Mouse (Mus musculus) erythroblast, adult 5-6 weeks (primary cell): Measurements from ENCODE around the gene Polr2m. TPM values are rescaled to one million over a fixed set of nuclear protein-coding genes. Genes with fewer than 3 reads are reported as not detected.
"Not testable (repeated sequence)": the region's sequence is repeated elsewhere in the genome, so short reads cannot be mapped to it uniquely, and the experiment has no call there.

ENCODE experiments used
- ATAC-seq: replicated peaks from 2 replicates; pipeline ENCODE4 v1.8.0; 2016; ENCODE audit warnings: moderate number of reproducible peaks, mild to moderate bottlenecking, moderate TSS enrichment, inconsistent platforms; ENCODE audit not compliant: poor library complexity, low FRiP score, severe bottlenecking
- total RNA-seq, 2 experiments: library from RNA; stranded (forward) in 1 of 2; stranded (reverse) in 1 of 2; fragments of 150-400 nt in 1 of 2; fragments of 200-764, 138-1000 nt in 1 of 2; gene quantifications; 2 replicates each; pipeline versions ENCODE4 v1.2.3 to v1.2.4; 2015 to 2017; ENCODE audit warnings: low replicate concordance in 2 of 2

Gene Polr2m
- total RNA-seq (2015; ENCODE audit: low replicate concordance) (20.1 and 21.1 TPM in 2 replicates), total RNA-seq (2017; ENCODE audit: low replicate concordance) (28.3 and 36.2 TPM in 2 replicates)

DNA sequence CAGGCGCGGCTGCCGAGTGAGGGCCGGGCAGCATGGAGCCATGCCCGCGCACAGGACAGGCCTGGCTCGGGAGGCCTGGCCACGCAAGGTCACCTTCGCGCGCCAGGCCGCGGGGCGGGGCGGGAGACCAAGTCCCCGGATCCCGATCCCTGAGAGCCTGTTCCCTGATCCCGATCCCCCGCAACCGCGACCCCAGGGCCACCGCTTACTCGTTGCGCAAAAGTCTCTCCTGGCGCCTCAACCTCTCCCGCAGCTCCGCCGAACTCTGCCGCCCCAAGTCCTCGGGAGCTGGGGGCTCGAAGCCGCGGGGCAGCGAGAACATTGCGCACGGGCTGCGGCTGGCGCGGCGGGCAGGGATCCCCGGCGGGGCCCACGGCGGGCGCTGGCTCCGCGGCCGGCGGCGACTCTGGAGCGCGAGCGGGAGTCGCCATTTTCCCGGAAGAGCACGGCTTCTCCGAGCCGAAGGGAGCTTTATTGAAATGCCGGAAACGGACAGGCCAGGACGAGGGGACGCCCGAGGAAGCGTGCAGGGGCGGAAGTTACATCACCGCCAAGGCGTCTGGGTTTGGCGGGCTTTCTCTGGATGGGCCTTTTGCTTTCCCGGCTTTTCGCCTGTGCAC is at the start of gene Polr2m:
Gene Polr2m (minus strand): TSS at position 461 of the 620 bp plus-strand sequence.
- peak; percentile 91 for ATAC-seq

GRCm38 (mm10) chr9:71535036-71535435 is 49.3 kb upstream of the Polr2m start:
- ATAC-seq = no peak

DNA sequence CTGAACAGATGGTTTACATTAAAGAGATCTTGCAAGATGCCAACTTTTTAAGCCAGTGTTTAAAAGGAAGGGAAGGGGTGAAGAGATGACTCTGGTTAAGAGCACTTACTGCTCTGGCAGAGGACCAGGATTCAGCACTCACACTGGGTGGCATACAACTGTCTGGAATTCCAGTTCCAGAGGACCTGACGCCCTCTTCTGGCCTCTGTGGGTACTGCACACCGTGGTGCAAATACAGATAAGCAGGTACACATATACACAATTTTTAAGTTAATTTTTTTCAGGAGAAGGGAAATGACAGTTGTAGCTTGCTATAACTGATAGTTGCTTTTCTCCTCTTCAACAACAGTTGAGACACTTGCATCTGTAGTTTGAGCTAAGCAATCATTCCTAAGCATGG is 44.2 kb upstream of the Polr2m start:
- no peak for ATAC-seq

GRCm38 (mm10) chr9:71527438-71527837 is 41.7 kb upstream of the Polr2m start:
- ATAC-seq = no peak

DNA sequence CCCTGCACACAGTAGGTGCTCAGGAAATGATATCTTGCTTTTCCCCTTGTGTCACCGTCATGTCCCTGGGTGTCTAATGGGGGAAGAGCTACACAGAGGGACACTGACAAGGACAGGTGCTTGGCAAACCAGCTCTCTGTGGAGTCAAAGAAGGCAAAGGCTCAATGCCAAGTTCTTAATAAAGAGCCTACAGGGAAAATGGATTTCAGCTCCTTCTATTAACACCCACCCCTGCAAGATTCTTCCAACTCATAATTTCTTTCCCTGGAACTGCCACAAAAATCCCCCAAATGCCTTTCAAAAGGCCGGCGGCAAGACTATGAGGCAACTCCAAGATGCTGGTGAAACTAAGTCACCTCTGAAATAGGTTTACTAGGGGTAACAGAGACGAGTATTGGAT is 38.2 kb upstream of the Polr2m start:
- no peak for ATAC-seq

GRCm38 (mm10) chr9:71519836-71520235 is 34.1 kb upstream of the Polr2m start:
- no peak for ATAC-seq

- no peak for ATAC-seq
Observed at GRCm38 (mm10) chr9:71517487-71517886, 31.8 kb upstream of the Polr2m start.

DNA sequence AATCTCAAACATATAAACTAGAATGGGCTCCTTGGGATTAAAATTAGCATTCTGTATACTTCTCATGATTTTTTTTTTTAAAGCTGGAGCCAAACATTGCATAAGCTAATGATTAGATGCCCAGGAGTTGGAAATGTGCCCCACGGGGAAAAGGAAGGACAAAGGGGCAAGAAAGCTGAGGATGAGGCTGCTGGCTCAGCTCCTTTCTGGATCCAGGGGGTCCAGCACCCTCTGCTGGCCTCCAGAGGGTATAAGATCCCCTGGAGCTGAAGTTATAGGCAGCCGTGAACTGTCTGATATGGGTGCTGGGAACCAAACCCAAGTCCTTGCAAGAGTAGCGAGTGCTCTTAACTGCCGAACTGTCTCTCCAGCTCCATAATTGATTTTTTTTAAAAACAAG is 30.1 kb upstream of the Polr2m start:
- no peak for ATAC-seq

- ATAC-seq = no peak
Observed at GRCm38 (mm10) chr9:71513566-71513965, 27.8 kb upstream of the Polr2m start.

DNA sequence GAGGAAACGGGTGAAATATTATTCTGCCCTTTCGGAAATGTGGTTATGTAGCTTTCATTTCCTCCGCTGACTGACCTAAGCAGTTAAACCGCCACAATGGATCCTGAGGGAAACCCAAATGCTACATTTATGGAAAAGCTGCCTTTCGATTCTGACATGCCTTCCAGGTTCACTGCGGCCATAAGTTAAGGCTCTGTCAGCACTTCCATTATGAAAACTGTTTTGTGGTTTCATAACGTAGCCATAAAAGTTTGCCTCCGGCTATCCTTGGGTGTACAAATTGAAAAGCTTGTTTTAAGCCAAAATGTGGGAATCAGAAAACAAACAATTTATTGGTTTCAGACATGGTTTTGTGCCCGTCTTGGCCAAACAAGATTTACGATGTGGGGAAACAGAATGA is 27.2 kb upstream of the Polr2m start:
- ATAC-seq = no peak

GRCm38 (mm10) chr9:71498391-71499182 is 12.9 kb upstream of the Polr2m start:
- no peak for ATAC-seq

- no peak for ATAC-seq
Observed at GRCm38 (mm10) chr9:71496637-71497036, 10.9 kb upstream of the Polr2m start.

DNA sequence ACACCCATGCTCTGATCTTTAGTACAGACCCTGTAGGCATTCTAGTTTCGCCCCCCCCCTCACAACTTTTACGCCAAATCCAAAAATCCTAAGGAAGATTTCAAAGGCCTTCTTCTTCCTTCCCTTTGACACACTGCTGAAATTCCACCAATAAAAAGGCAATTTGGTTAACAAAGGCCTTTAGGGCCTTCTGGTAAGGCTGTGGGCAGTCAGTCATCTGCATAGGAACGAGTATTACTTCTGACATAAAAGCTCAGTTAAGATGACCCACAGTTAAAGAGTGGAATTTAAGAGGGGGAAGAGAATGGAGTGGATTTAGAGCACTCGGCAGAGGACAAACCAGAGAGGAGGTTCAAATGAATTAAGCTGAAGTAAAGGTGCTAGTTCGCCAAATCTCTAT is 8.0 kb upstream of the Polr2m start:
- no peak for ATAC-seq

DNA sequence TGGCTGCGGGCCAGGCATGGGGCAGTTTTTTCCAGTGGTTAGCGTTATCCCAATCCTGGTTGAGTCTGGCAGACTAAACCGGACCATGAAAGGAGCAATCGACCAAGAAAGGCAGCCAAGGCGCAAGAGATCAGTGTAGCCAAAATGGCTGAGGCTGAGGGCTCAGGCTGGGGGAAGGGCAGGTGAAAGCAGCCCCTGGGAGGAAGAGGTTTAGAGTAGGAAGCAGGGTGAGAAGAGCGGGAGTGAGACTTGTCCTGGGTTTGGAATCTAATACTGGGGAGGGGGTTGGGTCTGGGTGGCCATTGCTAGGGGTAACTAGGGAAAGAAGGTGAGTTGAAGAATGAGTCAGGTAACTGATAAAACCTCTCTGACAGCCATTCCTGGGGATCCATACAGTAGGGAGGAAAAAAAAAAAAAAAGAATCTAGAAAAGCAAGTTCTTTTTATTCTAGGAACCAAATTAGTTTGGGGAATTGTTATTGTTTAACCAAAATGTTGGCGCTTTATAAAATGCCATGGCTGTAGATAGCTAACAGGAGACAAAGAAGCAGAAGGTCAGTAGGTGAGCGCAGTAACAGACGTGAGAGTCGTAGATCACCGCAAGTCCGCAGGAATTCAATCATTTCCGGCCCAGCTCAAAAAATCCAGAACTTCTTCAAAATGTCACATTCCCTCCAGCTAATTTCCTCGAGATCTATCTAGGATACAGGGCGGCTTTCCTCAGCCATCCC is 6.7 kb upstream of the Polr2m start:
- ATAC-seq = no peak

GRCm38 (mm10) chr9:71490076-71490475 is 4.3 kb upstream of the Polr2m start:
- no peak for ATAC-seq

- ATAC-seq = no peak
Observed at GRCm38 (mm10) chr9:71486127-71486526, 392 bp upstream of the Polr2m start.

DNA sequence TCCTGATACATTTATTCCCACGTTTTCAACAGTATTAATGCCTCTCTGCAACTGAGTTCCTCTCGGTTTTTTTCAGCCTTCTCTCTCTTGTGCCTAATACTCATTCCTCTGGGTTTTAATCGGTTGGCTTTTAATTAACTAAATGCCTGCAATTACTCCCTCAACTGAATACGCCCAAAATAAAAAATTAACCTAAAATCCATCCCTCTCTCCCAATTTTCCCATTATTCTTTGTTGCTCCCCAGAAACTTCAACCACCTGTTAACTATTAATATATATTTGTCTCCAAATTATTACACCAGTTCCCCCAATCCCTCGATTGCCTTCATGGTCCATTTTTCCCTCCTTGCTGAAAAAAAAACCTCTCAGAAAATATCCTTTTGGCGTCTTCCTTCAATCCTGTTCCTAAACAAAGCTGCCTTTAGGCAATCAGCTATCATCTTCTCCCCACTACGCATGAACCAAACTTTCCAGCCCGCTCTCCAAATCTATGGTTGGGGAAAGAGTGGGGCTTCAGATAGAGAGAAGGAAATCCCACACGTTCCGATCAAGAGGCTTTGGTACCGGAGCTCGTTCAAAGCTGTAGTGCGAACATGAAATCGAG is 762 bp downstream of the Polr2m start:
- ATAC-seq = 0 out of 2 replicates have a peak, but pooled peaks have one; percentile 18

GRCm38 (mm10) chr9:71483872-71484271 is 1.9 kb downstream of the Polr2m start:
- not testable (repeated sequence) for ATAC-seq

DNA sequence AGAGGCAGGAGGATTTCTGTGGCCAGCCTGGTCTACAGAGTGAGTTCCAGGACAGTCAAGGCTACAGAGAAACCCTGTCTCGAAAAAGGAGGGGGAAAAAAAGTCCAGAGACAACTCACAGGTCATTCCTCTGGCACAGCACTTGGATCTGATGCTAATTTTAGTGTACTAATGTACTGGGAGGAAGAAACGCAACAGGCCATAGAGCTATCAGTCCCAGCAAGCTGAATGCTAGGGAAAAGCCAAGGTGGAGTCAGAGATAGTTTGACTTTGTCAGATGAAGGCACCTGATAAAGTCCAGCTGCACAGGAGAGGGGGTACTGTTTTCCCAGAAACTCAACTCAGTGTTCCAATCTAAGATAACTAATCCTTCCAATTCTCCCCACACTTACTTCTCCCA is 5.4 kb downstream of the Polr2m start:
- ATAC-seq = no peak

GRCm38 (mm10) chr9:71479413-71479812 is 6.3 kb downstream of the Polr2m start:
- ATAC-seq = no peak
